Mouse (Mus musculus): ENCODE measurements around the gene Bbc3.

DNA sequence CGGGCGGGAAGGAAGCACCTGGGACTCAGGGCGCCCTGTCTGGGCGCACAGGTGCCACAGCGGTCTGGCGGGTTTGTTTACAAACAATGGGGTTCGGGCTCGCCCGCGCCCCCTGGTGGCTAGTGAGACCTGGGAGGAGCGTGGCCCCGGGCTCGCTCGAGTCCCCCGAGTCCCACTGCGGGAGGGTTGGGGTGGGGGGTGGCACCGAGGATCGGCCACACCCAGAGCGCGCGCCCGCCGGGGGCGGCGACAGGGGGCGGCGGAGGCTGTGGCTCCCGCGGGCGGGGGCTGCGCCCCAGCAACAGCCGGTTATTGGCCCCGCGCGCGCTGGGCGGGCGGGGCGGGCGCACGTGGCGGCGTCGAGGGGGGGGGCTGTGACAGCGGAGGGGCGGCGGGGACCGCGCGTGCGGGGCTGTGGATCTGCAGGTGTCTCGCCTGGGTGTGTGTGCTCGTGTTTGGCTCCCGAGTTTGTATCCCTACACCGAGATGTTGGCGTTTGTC lies 1.9 kb downstream of the Bbc3 start:
- TF ChIP-seq CTCF (IDR thresholded peaks at IDR 0.05; ENCODE audit: low read depth) (peak; percentile 88), EP300 (IDR thresholded peaks at IDR 0.05; ENCODE audit: low read depth) (no peak)
